Mouse (Mus musculus): ENCODE measurements around the gene Ddx58. TPM values are rescaled to one million over a fixed set of nuclear protein-coding genes. Genes with fewer than 3 reads are reported as not detected.

Gene Ddx58
- polyA plus RNA-seq, 1 experiment: 19.9 TPM

GRCm38 (mm10) chr4:40204374-40204773 is 35.3 kb downstream of the Ddx58 start:
- Histone ChIP-seq H3K27ac (ENCODE audit: insufficient read depth, low read depth, low read length) (no peak overlapping the region), H3K27me3 (ENCODE audit: control insufficient read depth, insufficient read depth, low read length) (no peaks in the 10 kb centered on the region), H3K36me3 (ENCODE audit: control insufficient read depth, insufficient read depth, low read length) (peaks cover 53% of the 10 kb centered on the region), H3K4me3 (ENCODE audit: low read depth, low read length) (no peak overlapping the region), H3K4me1 (ENCODE audit: control insufficient read depth, insufficient read depth, insufficient read length, low read length) (no peaks in the 10 kb centered on the region)
- WGBS: 90% methylated on average over 3 of the region's 3 CpGs
- TF ChIP-seq POLR2A (IDR thresholded peaks at IDR 0.05; ENCODE audit: low read depth, low read length): no peak
- no peak for TF ChIP-seq CTCF (IDR thresholded peaks at IDR 0.05; ENCODE audit: extremely low read depth, insufficient read length, insufficient replicate concordance, low read depth, low read length)

GRCm38 (mm10) chr4:40202205-40202604 is 37.4 kb downstream of the Ddx58 start:
- TF ChIP-seq POLR2A (IDR thresholded peaks at IDR 0.05; ENCODE audit: low read depth, low read length): no peak
- no peak for TF ChIP-seq CTCF (IDR thresholded peaks at IDR 0.05; ENCODE audit: extremely low read depth, insufficient read length, insufficient replicate concordance, low read depth, low read length)
- WGBS: 83% methylated on average over 6 of the region's 6 CpGs
- H3K4me3 ChIP-seq (ENCODE audit: low read depth, low read length): no peak overlapping the region

GRCm38 (mm10) chr4:40195336-40195735 is 44.3 kb downstream of the Ddx58 start:
- H3K36me3 ChIP-seq (ENCODE audit: control insufficient read depth, insufficient read depth, low read length): peaks cover 56% of the 10 kb centered on the region

More at GRCm38 (mm10) chr4:40202205-40202604, 37.4 kb downstream of the Ddx58 start:
- Histone ChIP-seq H3K27ac (ENCODE audit: insufficient read depth, low read depth, low read length) (no peak overlapping the region), H3K4me1 (ENCODE audit: control insufficient read depth, insufficient read depth, insufficient read length, low read length) (no peaks in the 10 kb centered on the region), H3K36me3 (ENCODE audit: control insufficient read depth, insufficient read depth, low read length) (peaks cover 48% of the 10 kb centered on the region), H3K27me3 (ENCODE audit: control insufficient read depth, insufficient read depth, low read length) (no peaks in the 10 kb centered on the region)

GRCm38 (mm10) chr4:40193461-40193860 is 46.2 kb downstream of the Ddx58 start:
- Histone ChIP-seq H3K27ac (ENCODE audit: insufficient read depth, low read depth, low read length) (no peak overlapping the region), H3K27me3 (ENCODE audit: control insufficient read depth, insufficient read depth, low read length) (no peaks in the 10 kb centered on the region)
- 78% methylated on average over 9 of the region's 9 CpGs for WGBS

More at GRCm38 (mm10) chr4:40195336-40195735, 44.3 kb downstream of the Ddx58 start:
- no peak for TF ChIP-seq CTCF (IDR thresholded peaks at IDR 0.05; ENCODE audit: extremely low read depth, insufficient read length, insufficient replicate concordance, low read depth, low read length)
- TF ChIP-seq POLR2A (IDR thresholded peaks at IDR 0.05; ENCODE audit: low read depth, low read length): no peak
- 91% methylated on average over 2 of the region's 2 CpGs for WGBS
- H3K4me3 ChIP-seq (ENCODE audit: low read depth, low read length): no peak overlapping the region
- no peaks in the 10 kb centered on the region for H3K27me3 ChIP-seq (ENCODE audit: control insufficient read depth, insufficient read depth, low read length)
- H3K4me1 ChIP-seq (ENCODE audit: control insufficient read depth, insufficient read depth, insufficient read length, low read length): no peaks in the 10 kb centered on the region
- H3K27ac ChIP-seq (ENCODE audit: insufficient read depth, low read depth, low read length): no peak overlapping the region

GRCm38 (mm10) chr4:40192246-40192645 is 47.4 kb downstream of the Ddx58 start:
- H3K27me3 ChIP-seq (ENCODE audit: control insufficient read depth, insufficient read depth, low read length): no peaks in the 10 kb centered on the region
- no peak overlapping the region for H3K4me3 ChIP-seq (ENCODE audit: low read depth, low read length)
- no peak overlapping the region for H3K27ac ChIP-seq (ENCODE audit: insufficient read depth, low read depth, low read length)
- TF ChIP-seq CTCF (IDR thresholded peaks at IDR 0.05; ENCODE audit: extremely low read depth, insufficient read length, insufficient replicate concordance, low read depth, low read length) (no peak), POLR2A (IDR thresholded peaks at IDR 0.05; ENCODE audit: low read depth, low read length) (no peak)
- peaks cover 69% of the 10 kb centered on the region for H3K36me3 ChIP-seq (ENCODE audit: control insufficient read depth, insufficient read depth, low read length)
- H3K4me1 ChIP-seq (ENCODE audit: control insufficient read depth, insufficient read depth, insufficient read length, low read length): no peaks in the 10 kb centered on the region
- WGBS: 85% methylated on average over 2 of the region's 2 CpGs

More at GRCm38 (mm10) chr4:40193461-40193860, 46.2 kb downstream of the Ddx58 start:
- no peak overlapping the region for H3K4me3 ChIP-seq (ENCODE audit: low read depth, low read length)
- no peaks in the 10 kb centered on the region for H3K4me1 ChIP-seq (ENCODE audit: control insufficient read depth, insufficient read depth, insufficient read length, low read length)
- peaks cover 67% of the 10 kb centered on the region for H3K36me3 ChIP-seq (ENCODE audit: control insufficient read depth, insufficient read depth, low read length)
- TF ChIP-seq CTCF (IDR thresholded peaks at IDR 0.05; ENCODE audit: extremely low read depth, insufficient read length, insufficient replicate concordance, low read depth, low read length) (no peak), POLR2A (IDR thresholded peaks at IDR 0.05; ENCODE audit: low read depth, low read length) (no peak)

GRCm38 (mm10) chr4:40187956-40188355 is 51.7 kb downstream of the Ddx58 start:
- H3K36me3 ChIP-seq (ENCODE audit: control insufficient read depth, insufficient read depth, low read length): peaks cover 69% of the 10 kb centered on the region
- WGBS: 87% methylated on average over 7 of the region's 7 CpGs

GRCm38 (mm10) chr4:40184470-40184869 is 55.2 kb downstream of the Ddx58 start:
- TF ChIP-seq POLR2A (IDR thresholded peaks at IDR 0.05; ENCODE audit: low read depth, low read length) (no peak), CTCF (IDR thresholded peaks at IDR 0.05; ENCODE audit: extremely low read depth, insufficient read length, insufficient replicate concordance, low read depth, low read length) (no peak)
- peaks cover 18% of the 10 kb centered on the region; the same call in 1 of the 2 replicates for H3K4me1 ChIP-seq (ENCODE audit: control insufficient read depth, insufficient read depth, insufficient read length, low read length)
- no peak overlapping the region for H3K4me3 ChIP-seq (ENCODE audit: low read depth, low read length)
- H3K27me3 ChIP-seq (ENCODE audit: control insufficient read depth, insufficient read depth, low read length): no peaks in the 10 kb centered on the region
- H3K27ac ChIP-seq (ENCODE audit: insufficient read depth, low read depth, low read length): peak overlapping the region; percentile 26; the same call in 1 of the 2 replicates
- 68% methylated on average over 5 of the region's 5 CpGs for WGBS
- H3K36me3 ChIP-seq (ENCODE audit: control insufficient read depth, insufficient read depth, low read length): peaks cover 62% of the 10 kb centered on the region

More at GRCm38 (mm10) chr4:40187956-40188355, 51.7 kb downstream of the Ddx58 start:
- TF ChIP-seq CTCF (IDR thresholded peaks at IDR 0.05; ENCODE audit: extremely low read depth, insufficient read length, insufficient replicate concordance, low read depth, low read length) (no peak), POLR2A (IDR thresholded peaks at IDR 0.05; ENCODE audit: low read depth, low read length) (no peak)
- peaks cover 6% of the 10 kb centered on the region; the same call in 1 of the 2 replicates for H3K4me1 ChIP-seq (ENCODE audit: control insufficient read depth, insufficient read depth, insufficient read length, low read length)
- no peaks in the 10 kb centered on the region for H3K27me3 ChIP-seq (ENCODE audit: control insufficient read depth, insufficient read depth, low read length)
- no peak overlapping the region for H3K27ac ChIP-seq (ENCODE audit: insufficient read depth, low read depth, low read length)
- H3K4me3 ChIP-seq (ENCODE audit: low read depth, low read length): no peak overlapping the region

Measured in small intestine, adult 2 months (tissue).